Mouse (Mus musculus) lung, postnatal 0 days (tissue): ENCODE results near the gene Atp6v1g3.

Source experiments
- CTCF ChIP-seq: IDR thresholded peaks from 2 replicates; pipeline ENCODE4 v1.5.1; 2016; ENCODE audit warnings: antibody characterized with exemption, mild to moderate bottlenecking
- EP300 ChIP-seq: IDR thresholded peaks from 2 replicates; pipeline ENCODE4 v1.6.1; 2016; ENCODE audit warnings: antibody characterized with exemption, mild to moderate bottlenecking, control low read depth

- TF ChIP-seq CTCF (no peak), EP300 (no peak)
These were observed 12.0 kb upstream of the Atp6v1g3 start for GRCm38 (mm10) chr1:138261520-138261919.
